Mouse (Mus musculus) hindbrain, embryonic 16.5 days (tissue): ENCODE measurements around the gene Bsg. TPM values are rescaled to one million over a fixed set of nuclear protein-coding genes. Genes with fewer than 3 reads are reported as not detected.

ENCODE experiments used
- ATAC-seq: fragments of 200-750 bp; cut with Nextera tagmentation; 2 replicates; pipeline ENCODE4 v1.8.0; 2017; ENCODE audit warnings: moderate TSS enrichment, moderate library complexity
- H3K27ac ChIP-seq: fragments of 300-500 bp; sonication (generic); 2 replicates; pipeline ENCODE4 v1.5.1; 2014; ENCODE audit warnings: low read depth, mild to moderate bottlenecking, control low read depth, low read length, moderate library complexity
- H3K27me3 ChIP-seq: fragments of 300-500 bp; sonication (generic); replicated peaks from 2 replicates; pipeline ENCODE4 v1.6.1; 2014; ENCODE audit warnings: low read length; ENCODE audit not compliant: control insufficient read depth, insufficient read depth
- H3K36me3 ChIP-seq: fragments of 300-500 bp; sonication (generic); 2 replicates; pipeline ENCODE4 v1.6.1; 2014; ENCODE audit warnings: mild to moderate bottlenecking, low read length, moderate library complexity, mixed read lengths; ENCODE audit not compliant: control insufficient read depth, insufficient read depth
- H3K4me1 ChIP-seq: fragments of 300-500 bp; sonication (generic); 2 replicates; pipeline ENCODE4 v1.6.1; 2014; ENCODE audit warnings: low read depth, low read length; ENCODE audit not compliant: control insufficient read depth, insufficient read depth
- H3K4me2 ChIP-seq: fragments of 300-500 bp; sonication (generic); 2 replicates; pipeline ENCODE4 v1.6.1; 2014; ENCODE audit warnings: mild to moderate bottlenecking, low read length, control low read depth, moderate library complexity
- H3K4me3 ChIP-seq: fragments of 300-500 bp; sonication (generic); 2 replicates; pipeline ENCODE4 v1.5.1; 2014; ENCODE audit warnings: mild to moderate bottlenecking, low read length, control low read depth, moderate library complexity
- H3K9ac ChIP-seq: fragments of 300-500 bp; sonication (generic); 2 replicates; pipeline ENCODE4 v1.6.1; 2014; ENCODE audit warnings: low read depth, mild to moderate bottlenecking, control low read depth, low read length, moderate library complexity
- H3K9me3 ChIP-seq: fragments of 300-500 bp; sonication (generic); 2 replicates; pipeline ENCODE4 v1.6.1; 2014; ENCODE audit warnings: mild to moderate bottlenecking, low read length, moderate library complexity; ENCODE audit not compliant: control insufficient read depth
- WGBS: fragments of 180-500 bp; shearing (Covaris S2); extraction: QIAGEN DNeasy Blood & Tissue Kit; methylation state at CpG from one replicate; pipeline ENCODE4 v1.1.7; 2014; 5-methylcytosine and 5-hydroxymethylcytosine counted together
- polyA plus RNA-seq: library from polyadenylated mRNA; unstranded; fragments of >200 nt; fragmentation: Nextera tagmentation; extraction: Ambion mirVana; gene quantifications from 2 replicates; pipeline ENCODE4 v1.2.1, GENCODE M21; 2015

Bsg gene
- polyA plus RNA-seq, 1 experiment from 2014 or later: 1,193 TPM

- H3K4me3 ChIP-seq: peak within 1 kb of the TSS; percentile 97
- peak; percentile 86 for ATAC-seq
- peak within 1 kb of the TSS; percentile 96 for H3K4me2 ChIP-seq
- H3K27me3 ChIP-seq: no peaks in the 10 kb centered on the region
- peak within 1 kb of the TSS; percentile 94 for H3K9ac ChIP-seq
- no peaks in the 10 kb centered on the region for H3K36me3 ChIP-seq
- under 1% methylated on average over 45 of the region's 45 CpGs for WGBS
- H3K27ac ChIP-seq: peak within 1 kb of the TSS; percentile 99
- H3K4me1 ChIP-seq: peaks cover 19% of the 10 kb centered on the region
- no peaks in the 10 kb centered on the region for H3K9me3 ChIP-seq
Observed at GRCm38 (mm10) chr10:79668771-79669575, 35.3 kb upstream of the Bsg start, which contains the start of gene Tpgs1. Gene Tpgs1, plus strand, starts transcription at chr10:79669369.

- H3K4me3 ChIP-seq: peak overlapping the region; percentile 97
- peak overlapping the region; percentile 96 for H3K4me2 ChIP-seq
- ATAC-seq: peak; percentile 70
- H3K27me3 ChIP-seq: no peaks in the 10 kb centered on the region
- 0% methylated on average over 45 of the region's 47 CpGs for WGBS
- H3K9me3 ChIP-seq: no peaks in the 10 kb centered on the region
- H3K36me3 ChIP-seq: no peaks in the 10 kb centered on the region
- H3K9ac ChIP-seq: peak overlapping the region; percentile 94
- H3K4me1 ChIP-seq: peaks cover 19% of the 10 kb centered on the region
- peak overlapping the region; percentile 99 for H3K27ac ChIP-seq
Observed at GRCm38 (mm10) chr10:79669576-79670057, 34.7 kb upstream of the Bsg start.

- Histone ChIP-seq H3K4me2 (peak overlapping the region; percentile 96), H3K9ac (peak overlapping the region; percentile 94), H3K4me3 (peak overlapping the region; percentile 97), H3K36me3 (no peaks in the 10 kb centered on the region; the same call in 1 of the 2 replicates), H3K4me1 (peaks cover 19% of the 10 kb centered on the region), H3K27me3 (no peaks in the 10 kb centered on the region), H3K27ac (peak overlapping the region; percentile 99), H3K9me3 (no peaks in the 10 kb centered on the region)
- peak; percentile 40 for ATAC-seq
- 35% methylated on average over 15 of the region's 15 CpGs for WGBS
Observed at GRCm38 (mm10) chr10:79670071-79670888, 34.0 kb upstream of the Bsg start.

- WGBS: 65% methylated on average over 6 of the region's 6 CpGs
- H3K4me1 ChIP-seq: peaks cover 19% of the 10 kb centered on the region
- H3K4me2 ChIP-seq: peak overlapping the region; percentile 96
- peaks cover 8% of the 10 kb centered on the region for H3K36me3 ChIP-seq
- H3K4me3 ChIP-seq: no peak overlapping the region
- H3K27me3 ChIP-seq: no peaks in the 10 kb centered on the region
- H3K27ac ChIP-seq: no peak overlapping the region
- no peak for ATAC-seq
- H3K9ac ChIP-seq: no peak overlapping the region
- H3K9me3 ChIP-seq: no peaks in the 10 kb centered on the region
Observed at GRCm38 (mm10) chr10:79671396-79672087, 32.7 kb upstream of the Bsg start.

GRCm38 (mm10) chr10:79672088-79672455 lies 32.2 kb upstream of the Bsg start:
- Histone ChIP-seq H3K27ac (no peak overlapping the region), H3K4me2 (no peak overlapping the region), H3K4me3 (no peak overlapping the region), H3K36me3 (peaks cover 10% of the 10 kb centered on the region), H3K4me1 (peaks cover 19% of the 10 kb centered on the region), H3K9me3 (no peaks in the 10 kb centered on the region), H3K9ac (no peak overlapping the region), H3K27me3 (no peaks in the 10 kb centered on the region)
- WGBS: 47% methylated on average over 3 of the region's 3 CpGs
- ATAC-seq: no peak

GRCm38 (mm10) chr10:79673054-79673453 lies 31.2 kb upstream of the Bsg start:
- H3K9ac ChIP-seq: no peak overlapping the region
- H3K4me3 ChIP-seq: no peak overlapping the region
- H3K27ac ChIP-seq: no peak overlapping the region
- H3K36me3 ChIP-seq: peaks cover 10% of the 10 kb centered on the region
- H3K4me1 ChIP-seq: peaks cover 18% of the 10 kb centered on the region
- no peak overlapping the region for H3K4me2 ChIP-seq
- no peaks in the 10 kb centered on the region for H3K27me3 ChIP-seq
- H3K9me3 ChIP-seq: no peaks in the 10 kb centered on the region
- 94% methylated on average over 3 of the region's 3 CpGs for WGBS
- ATAC-seq: no peak

GRCm38 (mm10) chr10:79675346-79676035 lies 28.8 kb upstream of the Bsg start:
- no peak overlapping the region for H3K27ac ChIP-seq
- peaks cover 8% of the 10 kb centered on the region for H3K4me1 ChIP-seq
- H3K27me3 ChIP-seq: no peaks in the 10 kb centered on the region
- H3K4me3 ChIP-seq: no peak overlapping the region
- no peak for ATAC-seq
- no peaks in the 10 kb centered on the region for H3K9me3 ChIP-seq
- no peak overlapping the region for H3K9ac ChIP-seq
- WGBS: 54% methylated on average over 44 of the region's 44 CpGs
- peaks cover 10% of the 10 kb centered on the region for H3K36me3 ChIP-seq
- no peak overlapping the region for H3K4me2 ChIP-seq

- H3K4me1 ChIP-seq: peaks cover 19% of the 10 kb centered on the region
- 45% methylated on average over 11 of the region's 11 CpGs for WGBS
- ATAC-seq: peak; percentile 30
Observed at GRCm38 (mm10) chr10:79680606-79681495, 23.4 kb upstream of the Bsg start.

More at GRCm38 (mm10) chr10:79680606-79681495, 23.4 kb upstream of the Bsg start:
- H3K4me2 ChIP-seq: peak overlapping the region; percentile 79
- peaks cover 11% of the 10 kb centered on the region for H3K36me3 ChIP-seq
- H3K27ac ChIP-seq: peak overlapping the region; percentile 89
- peak overlapping the region; percentile 88 for H3K4me3 ChIP-seq
- H3K9ac ChIP-seq: peak overlapping the region; percentile 67
- H3K27me3 ChIP-seq: no peaks in the 10 kb centered on the region
- H3K9me3 ChIP-seq: no peaks in the 10 kb centered on the region
